Mouse (Mus musculus): Measurements from ENCODE around the gene Zfp541.

The Zfp541 gene

DNA sequence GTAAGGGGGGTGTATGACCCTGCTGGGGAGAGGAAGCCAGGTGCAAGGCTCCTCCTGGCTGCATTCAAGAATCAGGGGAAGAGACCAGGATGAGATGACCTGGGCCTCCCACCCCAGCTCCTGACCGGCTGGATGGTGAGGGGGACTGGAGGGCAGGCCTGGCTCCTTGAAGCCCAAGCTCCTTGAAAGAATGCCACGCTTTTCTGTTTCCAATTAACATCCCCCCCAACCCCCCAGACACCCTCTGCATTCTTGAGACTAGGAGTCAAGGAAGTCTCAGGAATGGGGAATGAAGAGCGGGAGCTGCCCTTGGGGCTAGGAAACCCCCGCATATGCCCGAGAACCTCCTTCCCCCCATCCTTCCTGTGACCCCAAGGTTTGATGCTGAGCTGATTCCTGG lies 17.1 kb upstream of the Zfp541 start:
- no peak for DNase-seq (ENCODE audit: low spot score)

DNA sequence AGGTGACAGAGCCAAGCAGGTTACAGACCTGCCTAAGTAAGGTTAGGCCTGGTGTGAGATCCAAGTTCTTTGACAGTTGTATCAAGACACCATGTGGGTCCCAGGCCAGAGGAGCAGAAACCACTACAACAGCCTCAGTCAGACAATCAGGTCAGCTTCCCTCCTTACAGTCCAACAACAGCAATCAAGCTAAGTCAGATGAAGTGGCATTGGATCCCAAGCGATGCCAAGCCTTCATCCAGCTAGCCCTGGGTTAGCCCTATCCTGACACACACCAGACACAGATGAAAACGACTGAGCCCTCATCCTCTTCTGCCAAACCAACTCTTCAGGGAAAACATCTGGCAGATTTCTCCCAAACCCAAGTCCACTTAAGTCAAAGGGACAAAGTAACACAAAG lies 16.1 kb upstream of the Zfp541 start:
- no peak for DNase-seq (ENCODE audit: low spot score)

DNA sequence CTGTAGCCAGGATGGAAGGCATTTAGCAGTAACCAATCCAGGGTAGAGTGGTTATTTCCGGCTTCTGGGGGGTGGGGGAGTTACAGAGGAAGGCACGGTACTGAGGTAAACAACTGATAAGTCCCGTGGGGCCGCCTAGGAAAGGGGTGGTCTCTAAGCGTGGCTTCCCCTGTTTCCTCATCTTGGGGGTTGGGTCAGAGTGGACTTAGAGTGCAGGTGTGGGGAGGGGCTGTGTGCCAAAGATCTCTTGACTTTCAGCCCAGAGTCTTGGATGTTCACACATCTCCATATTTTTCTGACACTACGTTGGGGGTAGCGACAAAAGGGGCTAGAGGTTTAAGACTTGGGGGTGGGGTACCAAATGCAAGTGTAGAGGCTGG lies 15.5 kb upstream of the Zfp541 start:
- DNase-seq (ENCODE audit: low spot score): no peak

GRCm38 (mm10) chr7:16046481-16047337 lies 14.9 kb upstream of the Zfp541 start:
- peak; percentile 50 for DNase-seq (ENCODE audit: low spot score)

GRCm38 (mm10) chr7:16047338-16048146 lies 14.1 kb upstream of the Zfp541 start, which contains the start of gene Bicra:
Gene Bicra, minus strand, starts transcription at chr7:16047921.
- DNase-seq (ENCODE audit: low spot score): peak; percentile 87

- DNase-seq (ENCODE audit: low spot score): peak; percentile 95
Measured at GRCm38 (mm10) chr7:16048164-16048564, 13.4 kb upstream of the Zfp541 start.

- DNase-seq (ENCODE audit: low spot score): no peak
Measured at GRCm38 (mm10) chr7:16048675-16049575, 12.7 kb upstream of the Zfp541 start.

DNA sequence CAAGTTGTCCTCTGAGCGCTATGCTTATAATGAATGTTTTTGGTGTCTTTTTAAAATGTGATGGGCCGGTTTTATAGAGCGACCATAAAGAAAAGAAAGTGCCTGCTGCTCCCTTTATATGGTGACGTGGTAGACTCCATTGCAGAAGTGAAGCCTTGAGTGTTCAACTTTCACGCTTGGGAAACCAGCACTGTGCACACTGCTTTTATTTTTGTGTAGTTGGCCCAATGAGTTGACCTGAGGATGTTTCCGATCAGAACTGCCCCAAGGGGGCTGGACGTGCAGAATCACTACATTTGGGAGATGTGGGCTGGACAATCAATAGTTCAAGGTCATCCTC lies 12.1 kb upstream of the Zfp541 start:
- no peak for DNase-seq (ENCODE audit: low spot score)

DNA sequence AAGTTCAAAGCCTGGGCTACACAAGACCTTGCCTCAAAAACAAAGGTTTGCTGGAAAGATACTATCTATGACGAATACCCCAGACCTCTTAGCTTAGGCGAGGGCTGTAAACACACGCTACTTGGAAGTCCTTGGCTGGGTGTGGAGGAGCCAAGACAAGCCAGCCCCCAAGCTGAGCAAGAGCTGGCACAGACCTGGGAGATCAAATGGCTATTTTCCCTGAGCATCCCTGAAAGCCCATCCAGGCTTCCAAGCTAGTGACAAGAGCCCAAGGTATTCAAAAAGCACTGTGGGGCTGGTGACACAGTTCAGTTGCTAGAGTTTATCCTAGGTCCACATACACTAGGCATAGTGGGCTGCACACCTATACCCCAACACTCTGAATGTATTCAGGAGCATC lies 11.0 kb upstream of the Zfp541 start:
- DNase-seq (ENCODE audit: low spot score): no peak

GRCm38 (mm10) chr7:16051883-16052595 lies 9.6 kb upstream of the Zfp541 start:
- peak; percentile 73 for DNase-seq (ENCODE audit: low spot score)

DNA sequence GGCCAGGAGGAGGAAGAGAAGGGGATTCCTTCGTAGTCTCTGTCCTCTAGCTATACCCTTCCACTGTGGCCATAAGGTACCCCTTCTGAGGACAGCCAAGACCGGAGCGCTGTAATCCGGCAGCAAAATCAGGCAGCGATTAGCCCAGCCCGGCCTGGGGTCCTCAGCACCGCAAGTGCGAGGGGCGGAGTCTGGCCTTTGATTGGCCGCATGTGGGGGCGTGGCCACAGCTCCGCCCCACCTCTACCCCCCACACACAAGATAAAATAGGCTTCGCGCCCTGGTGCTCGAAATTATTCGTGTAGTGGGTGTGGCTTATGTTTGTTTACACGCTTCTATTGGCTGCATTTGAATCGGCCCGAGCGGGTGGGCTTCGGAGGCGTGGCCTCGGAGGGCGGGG lies 8.9 kb upstream of the Zfp541 start:
- peak; percentile 89 for DNase-seq (ENCODE audit: low spot score)

GRCm38 (mm10) chr7:16053105-16053504 lies 8.5 kb upstream of the Zfp541 start:
- DNase-seq (ENCODE audit: low spot score): no peak

- no peak for DNase-seq (ENCODE audit: low spot score)
Measured at GRCm38 (mm10) chr7:16054966-16055365, 6.6 kb upstream of the Zfp541 start.

DNA sequence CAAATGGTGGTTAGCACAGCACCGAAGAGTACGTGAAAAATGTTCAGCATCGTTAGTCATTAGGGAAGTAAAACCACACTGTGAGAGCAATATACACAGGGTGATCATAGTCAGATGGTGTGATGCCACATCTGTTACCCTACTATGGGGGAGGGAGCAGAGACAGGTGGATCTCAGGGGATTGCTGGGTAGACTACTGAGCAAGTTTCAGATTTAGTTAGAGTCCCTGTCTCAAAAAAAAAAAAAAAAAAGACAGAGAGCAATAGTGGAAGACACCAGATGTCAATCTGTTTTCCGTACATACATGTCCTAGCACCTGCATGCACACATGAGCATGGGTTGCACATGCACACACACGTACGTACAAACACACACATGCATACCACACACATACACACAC lies 5.9 kb upstream of the Zfp541 start:
- no peak for DNase-seq (ENCODE audit: low spot score)

- DNase-seq (ENCODE audit: low spot score): no peak
Measured at GRCm38 (mm10) chr7:16056459-16057135, 5.0 kb upstream of the Zfp541 start.

- DNase-seq (ENCODE audit: low spot score): peak; percentile 68
Measured at GRCm38 (mm10) chr7:16057136-16057534, 4.5 kb upstream of the Zfp541 start.

DNA sequence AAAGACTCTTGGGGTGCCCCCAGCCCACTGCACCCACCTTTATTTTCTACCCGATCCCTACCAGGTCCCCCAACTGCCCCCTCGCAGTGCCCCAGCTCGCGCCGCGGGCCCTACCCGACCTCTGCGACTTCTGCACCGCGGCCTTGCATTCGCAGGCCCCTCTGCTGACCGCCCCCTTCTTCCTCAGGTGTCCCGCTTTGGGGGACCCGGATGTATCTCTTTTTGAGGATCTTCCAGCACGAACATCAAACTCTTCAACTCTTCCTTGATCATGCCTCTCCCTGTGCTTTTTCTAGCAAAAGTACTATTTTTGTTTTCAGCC lies 446 bp downstream of the Zfp541 start:
- DNase-seq (ENCODE audit: low spot score): no peak

GRCm38 (mm10) chr7:16063490-16063889 lies 1.9 kb downstream of the Zfp541 start:
- no peak for DNase-seq (ENCODE audit: low spot score)

- no peak for DNase-seq (ENCODE audit: low spot score)
Measured at GRCm38 (mm10) chr7:16070846-16071245, 9.2 kb downstream of the Zfp541 start.

DNA sequence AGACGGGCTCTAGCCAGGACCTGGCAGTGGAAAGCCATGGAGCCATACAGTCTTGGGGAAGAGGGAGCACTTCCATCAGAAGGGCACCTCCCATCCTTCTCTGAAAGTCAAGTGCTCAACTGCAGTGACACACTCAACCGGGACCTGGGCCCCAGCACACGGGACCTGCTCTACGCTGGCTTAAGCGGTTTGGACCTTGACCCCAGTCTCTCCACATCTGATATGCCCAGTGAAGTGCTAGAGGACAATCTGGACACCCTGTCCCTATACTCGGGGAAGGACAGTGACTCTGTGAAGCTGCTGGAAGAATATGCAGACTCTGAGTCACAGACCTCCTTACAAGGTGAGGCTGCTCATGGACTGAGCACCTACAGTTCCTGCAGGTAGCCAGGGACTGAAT lies 10.3 kb downstream of the Zfp541 start:
- no peak for DNase-seq (ENCODE audit: low spot score)

DNA sequence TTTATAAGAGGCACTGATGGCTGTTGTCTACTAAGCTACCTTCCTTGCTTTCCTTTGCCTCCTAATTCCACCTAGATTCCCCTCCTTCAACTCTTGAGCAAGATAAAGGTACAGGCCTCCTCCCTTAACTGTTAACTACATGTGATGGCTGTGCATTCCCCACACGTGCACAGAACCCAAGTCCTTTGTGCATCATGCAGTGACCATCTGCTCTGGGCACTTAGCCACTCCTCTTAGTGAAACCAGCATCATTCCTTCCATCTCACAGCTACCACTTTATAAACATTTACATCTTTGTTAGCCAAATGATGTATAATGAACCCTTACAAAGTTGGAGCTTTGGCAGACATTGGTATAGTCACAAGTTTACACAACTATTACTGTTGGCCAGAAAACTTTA lies 18.3 kb downstream of the Zfp541 start:
- no peak for DNase-seq (ENCODE audit: low spot score)
